ENCODE assay signal across 8 mouse cellular contexts in genomic region chr17:46152847-46153782, GRCm38 (mm10). TPM values are rescaled to one million over a fixed set of nuclear protein-coding genes. Genes with fewer than 3 reads are reported as not detected.
DNase-seq lines count a peak whose midpoint lies in the region; ATAC-seq lines count a peak whose summit lies in the region.

Gene Mad2l1bp (minus strand): TSS chr17:46153553.

- H3K4me1 ChIP-seq in embryonic facial prominence, embryonic 11.5 days (ENCODE audit: control insufficient read depth, insufficient read depth, low read length) = no peaks in the 10 kb centered on the region
- peaks cover 3% of the 10 kb centered on the region; the same call in 1 of the 2 replicates for H3K4me1 ChIP-seq in limb, embryonic 11.5 days (ENCODE audit: control insufficient read depth, insufficient read depth, low read length)
- H3K4me1 ChIP-seq in midbrain, embryonic 14.5 days (ENCODE audit: control insufficient read depth, insufficient read depth, low read length) = peaks cover 9% of the 10 kb centered on the region

- H3K27me3 ChIP-seq in embryonic facial prominence, embryonic 11.5 days (ENCODE audit: control insufficient read depth, insufficient read depth, low read length) = no peaks in the 10 kb centered on the region
- no peaks in the 10 kb centered on the region for H3K27me3 ChIP-seq in limb, embryonic 11.5 days (ENCODE audit: control insufficient read depth, insufficient read depth, low read length)
- H3K27me3 ChIP-seq in midbrain, embryonic 14.5 days (ENCODE audit: control insufficient read depth, insufficient read depth, low read length) = no peaks in the 10 kb centered on the region

- peak within 1 kb of the TSS; percentile 71 for H3K9ac ChIP-seq in embryonic facial prominence, embryonic 11.5 days (replicated peaks; ENCODE audit: low read length)
- peak within 1 kb of the TSS; percentile 70 for H3K9ac ChIP-seq in limb, embryonic 11.5 days (ENCODE audit: low read length)
- peak within 1 kb of the TSS; percentile 72 for H3K9ac ChIP-seq in midbrain, embryonic 14.5 days (replicated peaks; ENCODE audit: low read length)

- peak; percentile 85 for DNase-seq in ovary, adult 18-20 months (ENCODE audit: low spot score)
- no peak for DNase-seq in ovary, postnatal 10 days (ENCODE audit: low spot score)
- peak; percentile 94 for DNase-seq in embryonic facial prominence, embryonic 11.5 days (ENCODE audit: low spot score)
- peak; percentile 89 for DNase-seq in kidney, adult 18-20 months
- peak; percentile 88 for DNase-seq in limb, embryonic 11.5 days (ENCODE audit: low spot score)
- DNase-seq in midbrain, embryonic 14.5 days = peak; percentile 95
- DNase-seq in spleen, postnatal 10 days (ENCODE audit: low spot score in 2 of 2) = peak; percentile 86 to 94

- WGBS in embryonic facial prominence, embryonic 11.5 days = 8% methylated on average over 33 of the region's 33 CpGs
- 6% methylated on average over 33 of the region's 33 CpGs for whole genome bisulfite sequencing in limb, embryonic 11.5 days
- 8% methylated on average over 33 of the region's 33 CpGs for WGBS in midbrain, embryonic 14.5 days

- peak within 1 kb of the TSS; percentile 80 for H3K4me2 ChIP-seq in embryonic facial prominence, embryonic 11.5 days (ENCODE audit: low read depth, low read length)
- peak within 1 kb of the TSS; percentile 82 for H3K4me2 ChIP-seq in limb, embryonic 11.5 days (ENCODE audit: low read depth, severe bottlenecking)
- peak within 1 kb of the TSS; percentile 91 for H3K4me2 ChIP-seq in midbrain, embryonic 14.5 days (ENCODE audit: low read length)

- ATAC-seq in embryonic facial prominence, embryonic 11.5 days (replicated peaks; ENCODE audit: insufficient number of reproducible peaks, low FRiP score, low TSS enrichment, low read depth) = peak; percentile 87
- ATAC-seq in granulocyte monocyte progenitor cell, adult 5-6 weeks (replicated peaks; ENCODE audit: poor library complexity, severe bottlenecking) = peak; percentile 100
- peak; percentile 77 for ATAC-seq in limb, embryonic 11.5 days (ENCODE audit: insufficient number of reproducible peaks, low FRiP score, low TSS enrichment, low read depth)
- ATAC-seq in midbrain, embryonic 14.5 days (ENCODE audit: low FRiP score, low TSS enrichment) = peak; percentile 90

- H3K27ac ChIP-seq in embryonic facial prominence, embryonic 11.5 days (replicated peaks; ENCODE audit: low read depth, low read length) = no peak within 1 kb of the TSS
- H3K27ac ChIP-seq in limb, embryonic 11.5 days (replicated peaks; ENCODE audit: low read depth, low read length) = no peak within 1 kb of the TSS
- peak within 1 kb of the TSS; percentile 66 for H3K27ac ChIP-seq in midbrain, embryonic 14.5 days (replicated peaks; ENCODE audit: low read depth, low read length)

- no peaks in the 10 kb centered on the region for H3K36me3 ChIP-seq in embryonic facial prominence, embryonic 11.5 days (replicated peaks; ENCODE audit: control insufficient read depth, insufficient read depth, low read depth, low read length)
- H3K36me3 ChIP-seq in limb, embryonic 11.5 days (ENCODE audit: control insufficient read depth, insufficient read depth, low read length) = no peaks in the 10 kb centered on the region
- peaks cover 11% of the 10 kb centered on the region for H3K36me3 ChIP-seq in midbrain, embryonic 14.5 days (ENCODE audit: control insufficient read depth, insufficient read depth, low read length)

- H3K4me3 ChIP-seq in embryonic facial prominence, embryonic 11.5 days (ENCODE audit: low read depth, low read length) = peak within 1 kb of the TSS; percentile 65
- H3K4me3 ChIP-seq in limb, embryonic 11.5 days (ENCODE audit: low read depth, low read length) = peak within 1 kb of the TSS; percentile 70
- peak within 1 kb of the TSS; percentile 57 for H3K4me3 ChIP-seq in midbrain, embryonic 14.5 days (replicated peaks; ENCODE audit: low read depth, low read length)

- H3K9me3 ChIP-seq in embryonic facial prominence, embryonic 11.5 days (replicated peaks; ENCODE audit: control insufficient read depth, low read length) = no peaks in the 10 kb centered on the region
- no peaks in the 10 kb centered on the region for H3K9me3 ChIP-seq in limb, embryonic 11.5 days (ENCODE audit: control insufficient read depth, low read length)
- no peaks in the 10 kb centered on the region for H3K9me3 ChIP-seq in midbrain, embryonic 14.5 days (ENCODE audit: control insufficient read depth, low read length)

RNA-seq across cellular contexts. Expression of gene Mad2l1bp, which starts in this region (rescaled TPM):
- polyA plus RNA-seq in embryonic facial prominence, embryonic 11.5 days (2014; fragmentation: Nextera tagmentation; extraction: Ambion mirVana) = 37.1 and 37.2 TPM in 2 replicates
- total RNA-seq in granulocyte monocyte progenitor cell, adult 5-6 weeks (2014; fragmentation: Nextera tagmentation) = 14.8 and 18.6 TPM in 2 replicates
- 2.9 and 8.1 TPM in 2 replicates for total RNA-seq in granulocyte monocyte progenitor cell, adult 5-6 weeks (2017)
- 34.9 and 39.7 TPM in 2 replicates for polyA plus RNA-seq in limb, embryonic 11.5 days (2014; fragmentation: Nextera tagmentation; extraction: Ambion mirVana)
- 22.4 and 22.8 TPM in 2 replicates for polyA plus RNA-seq in midbrain, embryonic 14.5 days (2014; fragmentation: Nextera tagmentation; extraction: Ambion mirVana)
